Mouse (Mus musculus) right cerebral cortex, postnatal 10 days (tissue): ENCODE measurements around the gene Tbcel.
A peak's percentile ranks its signal among the peaks of the same experiment; 100 is the strongest.

ENCODE experiments used
- DNase-seq, 2 experiments: peaks; one replicate each; pipeline ENCODE4 v3.0.0; 2021; ENCODE audit warnings: low spot score in 2 of 2

Tbcel gene

DNA sequence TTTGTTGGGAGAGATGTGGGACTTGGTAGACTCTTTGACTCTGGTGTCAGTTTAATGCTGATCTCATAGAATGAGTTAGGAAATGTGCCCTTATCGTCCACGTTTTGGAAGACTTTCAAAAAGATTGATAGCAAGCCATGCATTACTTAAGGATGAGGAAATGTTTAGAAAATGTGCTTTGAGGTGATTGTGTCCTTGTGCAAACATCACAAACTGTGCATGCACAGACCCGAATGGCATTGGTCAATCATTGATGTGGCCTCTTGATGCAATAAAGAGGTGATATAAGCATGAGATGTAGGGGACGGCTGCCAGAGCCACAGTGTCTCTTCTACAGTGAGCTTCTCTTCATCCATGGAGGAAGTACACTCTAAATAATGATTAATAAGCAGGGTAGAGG is 20.7 kb downstream of the Tbcel start:
- DNase-seq: no peak

GRCm38 (mm10) chr9:42484667-42485066 is 22.9 kb downstream of the Tbcel start:
- DNase-seq: no peak

DNA sequence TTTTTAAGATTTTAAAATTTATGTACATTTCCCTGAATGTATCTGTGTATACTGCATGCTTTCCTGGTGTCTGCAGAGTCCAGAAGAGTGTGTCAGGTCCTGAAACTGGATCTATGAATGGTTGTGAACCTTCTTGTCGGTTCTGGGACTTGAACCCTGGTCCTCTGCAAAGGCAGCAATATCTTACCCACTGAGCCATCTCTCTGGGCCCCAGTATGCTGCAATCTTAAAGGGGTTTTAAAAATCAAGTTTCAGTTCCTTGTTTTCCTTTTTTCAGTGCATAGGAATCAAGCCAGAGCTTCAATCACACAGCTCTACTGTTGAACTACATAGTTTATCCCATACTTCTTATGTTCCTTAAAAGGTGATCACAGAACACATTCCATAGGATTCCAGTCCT is 24.7 kb downstream of the Tbcel start:
- no peak for DNase-seq

- DNase-seq: no peak
Observed at GRCm38 (mm10) chr9:42476166-42476565, 31.4 kb downstream of the Tbcel start.

DNA sequence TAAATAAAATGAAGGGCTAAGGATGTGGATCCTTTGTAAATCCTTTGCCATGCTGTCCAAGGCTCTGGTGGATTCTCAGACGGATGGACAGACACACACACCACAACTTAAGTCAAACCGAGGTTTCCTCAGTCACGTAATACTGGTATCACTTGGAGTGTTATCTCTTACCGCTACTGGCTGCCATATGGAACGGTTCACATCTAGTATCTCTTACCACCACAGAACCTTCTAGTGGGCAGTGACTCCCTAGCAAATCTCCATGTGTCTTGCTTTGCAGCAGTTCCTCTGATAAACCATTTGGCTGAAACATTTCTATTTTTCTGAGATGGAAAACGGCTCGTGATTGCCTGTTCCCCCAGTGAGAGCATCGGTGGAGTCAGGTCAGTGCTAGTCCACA is 33.4 kb downstream of the Tbcel start:
- peak in 1 of 2 experiments; percentile 8 for DNase-seq

DNA sequence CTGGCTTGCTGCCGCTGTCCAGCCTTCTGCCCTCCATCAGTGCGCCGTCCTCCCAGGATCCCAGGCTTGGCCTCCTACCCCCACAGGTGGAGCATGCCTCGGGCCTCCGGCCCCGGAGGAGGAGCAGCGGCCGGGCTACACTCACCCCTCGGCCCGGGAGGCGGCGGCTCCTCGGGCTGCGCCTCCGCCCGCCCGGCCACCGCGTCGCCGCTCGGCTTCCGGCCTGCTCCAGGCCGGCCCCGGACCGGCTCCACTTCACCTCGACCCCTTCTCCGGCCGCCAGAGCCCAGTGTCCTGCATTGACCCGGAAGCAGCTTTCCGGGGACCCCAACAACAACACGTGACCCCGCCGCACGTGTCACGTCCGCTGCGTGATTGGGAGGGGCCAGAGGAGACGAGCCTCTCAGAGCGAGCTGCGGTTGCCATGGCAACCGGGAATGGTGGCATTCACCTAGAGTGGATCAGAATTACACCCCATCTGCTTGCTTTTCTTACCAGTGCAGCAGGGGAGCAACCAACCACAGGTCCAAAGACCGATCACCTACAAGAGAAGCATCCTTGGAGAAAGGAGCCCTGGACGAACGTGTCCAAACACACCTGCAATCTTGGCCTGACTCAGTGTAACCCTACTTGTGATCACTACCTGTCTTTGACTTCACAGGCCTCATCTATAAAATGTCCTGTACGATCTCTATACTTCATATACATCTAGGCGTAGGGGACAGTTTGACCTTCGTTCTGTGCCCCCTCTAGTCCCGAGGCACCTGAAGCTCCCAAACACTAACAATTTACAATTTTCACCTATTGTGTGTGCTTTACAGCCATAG is 35.5 kb downstream of the Tbcel start:
- DNase-seq: peak; percentile 97 to 98

DNA sequence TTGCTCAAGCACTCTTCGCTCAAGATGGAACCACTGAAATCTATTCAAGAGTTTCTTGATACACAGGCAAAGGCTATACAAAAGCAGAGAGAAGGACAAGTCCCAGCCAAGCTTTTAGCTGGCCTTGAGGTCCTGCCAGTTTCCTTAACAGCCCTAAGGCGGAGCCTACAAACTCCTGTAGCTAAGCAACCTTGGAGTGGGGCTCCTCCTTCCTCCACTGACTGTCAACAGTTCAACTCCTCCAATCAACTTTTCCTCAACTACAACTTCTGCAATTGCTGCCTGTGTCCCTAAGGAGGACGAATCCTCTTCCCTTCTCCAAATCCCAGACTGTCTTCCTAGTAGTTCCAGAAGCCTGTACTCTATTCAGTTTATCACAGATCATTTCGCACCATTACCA is 36.4 kb downstream of the Tbcel start:
- DNase-seq: peak; percentile 61 to 68

- DNase-seq: no peak
Observed at GRCm38 (mm10) chr9:42469323-42469722, 38.3 kb downstream of the Tbcel start.

GRCm38 (mm10) chr9:42468360-42468759 is 39.2 kb downstream of the Tbcel start:
- DNase-seq: no peak

DNA sequence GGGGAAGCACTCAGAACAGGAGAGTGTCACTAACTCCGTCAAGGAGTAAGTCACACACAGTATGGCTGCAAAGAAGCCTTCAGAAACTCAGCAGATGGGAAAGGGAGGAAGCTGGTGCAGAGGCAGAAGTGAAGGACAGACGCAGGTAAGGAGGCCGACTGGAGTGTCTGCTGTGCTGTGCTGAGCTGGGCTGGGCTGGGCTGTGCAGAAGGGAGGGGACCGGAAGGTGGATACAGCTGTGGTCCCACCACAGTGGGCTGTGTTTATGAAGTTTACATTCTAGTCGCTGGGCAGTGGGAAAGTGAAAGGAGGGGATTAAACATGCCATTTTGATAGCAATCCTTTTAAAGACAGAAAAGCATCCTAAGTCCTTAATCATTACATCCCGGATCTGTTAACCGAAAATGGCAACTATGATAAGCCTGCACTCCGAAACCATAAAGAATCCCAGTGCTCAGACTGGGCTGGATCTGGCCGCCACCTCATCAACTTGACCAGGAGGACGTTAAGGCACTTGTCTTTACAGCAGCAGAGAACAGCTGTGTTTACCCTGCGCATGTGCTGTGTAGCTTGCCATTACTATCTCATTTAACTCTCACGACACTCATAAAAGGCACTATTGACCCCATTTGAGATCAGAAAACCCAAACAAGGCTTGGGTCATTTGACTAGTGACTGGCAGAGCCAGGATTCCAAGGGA is 40.3 kb downstream of the Tbcel start:
- no peak for DNase-seq

DNA sequence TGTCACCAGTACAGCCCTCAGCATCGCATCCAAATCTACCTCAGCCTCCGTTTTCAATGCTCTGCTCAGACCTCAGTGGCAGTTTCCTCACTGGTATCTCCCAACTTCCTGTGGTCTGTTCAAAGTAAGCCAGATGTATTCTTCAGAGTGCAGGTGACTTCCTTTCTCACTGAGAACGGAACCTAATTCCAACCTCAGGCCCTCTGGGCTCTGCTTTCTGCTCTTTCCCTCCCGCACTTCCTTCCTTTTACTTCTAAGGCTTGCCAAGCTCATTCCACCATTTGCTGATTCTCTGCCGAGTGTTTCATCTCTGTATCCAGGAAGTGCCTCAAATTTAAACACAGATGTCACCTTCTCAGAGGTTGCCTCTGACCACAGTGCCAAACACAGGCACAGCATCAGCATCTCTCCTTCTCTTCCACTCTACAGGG is 41.9 kb downstream of the Tbcel start:
- no peak for DNase-seq

DNA sequence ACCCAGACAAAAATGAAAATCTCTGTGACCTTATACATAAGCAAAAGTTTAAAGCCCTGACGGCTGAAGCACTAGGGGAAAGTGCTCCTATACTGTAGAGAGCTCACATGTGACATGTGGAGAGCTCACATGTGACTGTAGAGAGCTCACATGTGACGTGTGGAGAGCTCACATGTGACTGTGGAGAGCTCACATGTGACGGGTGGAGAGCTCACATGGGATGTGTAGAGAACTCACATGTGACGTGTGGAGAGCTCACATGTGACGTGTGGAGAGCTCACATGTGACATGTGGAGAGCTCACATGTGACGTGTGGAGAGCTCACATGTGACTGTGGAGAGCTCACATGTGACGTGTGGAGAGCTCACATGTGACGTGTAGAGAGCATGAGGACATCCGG is 43.4 kb downstream of the Tbcel start:
- DNase-seq: no peak

- DNase-seq: no peak
Observed at GRCm38 (mm10) chr9:42463220-42463989, 44.2 kb downstream of the Tbcel start.

DNA sequence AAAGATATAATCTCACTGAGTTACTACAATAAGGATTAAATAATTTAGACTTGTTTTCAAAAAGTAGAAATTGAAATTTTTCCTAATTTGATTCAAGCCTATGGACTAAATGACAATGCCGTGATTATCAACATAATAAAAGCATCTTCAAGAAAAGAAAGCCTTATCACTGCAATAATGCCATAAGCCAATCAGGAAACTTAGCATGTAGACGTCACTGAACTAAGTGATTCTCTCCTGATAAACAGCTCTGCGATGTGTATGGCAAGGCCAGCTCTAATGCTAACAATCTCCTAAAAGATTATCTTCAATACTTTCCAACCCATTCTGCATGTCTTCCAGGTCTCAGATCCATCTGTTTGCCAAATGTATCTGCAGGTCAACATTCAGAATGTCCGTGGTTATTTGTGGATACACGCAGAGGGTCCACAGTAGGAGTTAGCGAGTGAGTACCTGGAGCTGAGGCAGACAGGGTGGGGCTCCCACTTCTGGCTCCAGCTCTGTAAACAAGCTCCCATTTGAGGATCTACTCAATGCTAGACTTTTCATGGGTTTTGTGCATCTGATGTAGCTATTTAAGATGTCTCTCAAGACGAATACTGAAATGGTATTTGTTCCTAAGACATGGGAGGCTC is 44.9 kb downstream of the Tbcel start:
- DNase-seq: no peak

DNA sequence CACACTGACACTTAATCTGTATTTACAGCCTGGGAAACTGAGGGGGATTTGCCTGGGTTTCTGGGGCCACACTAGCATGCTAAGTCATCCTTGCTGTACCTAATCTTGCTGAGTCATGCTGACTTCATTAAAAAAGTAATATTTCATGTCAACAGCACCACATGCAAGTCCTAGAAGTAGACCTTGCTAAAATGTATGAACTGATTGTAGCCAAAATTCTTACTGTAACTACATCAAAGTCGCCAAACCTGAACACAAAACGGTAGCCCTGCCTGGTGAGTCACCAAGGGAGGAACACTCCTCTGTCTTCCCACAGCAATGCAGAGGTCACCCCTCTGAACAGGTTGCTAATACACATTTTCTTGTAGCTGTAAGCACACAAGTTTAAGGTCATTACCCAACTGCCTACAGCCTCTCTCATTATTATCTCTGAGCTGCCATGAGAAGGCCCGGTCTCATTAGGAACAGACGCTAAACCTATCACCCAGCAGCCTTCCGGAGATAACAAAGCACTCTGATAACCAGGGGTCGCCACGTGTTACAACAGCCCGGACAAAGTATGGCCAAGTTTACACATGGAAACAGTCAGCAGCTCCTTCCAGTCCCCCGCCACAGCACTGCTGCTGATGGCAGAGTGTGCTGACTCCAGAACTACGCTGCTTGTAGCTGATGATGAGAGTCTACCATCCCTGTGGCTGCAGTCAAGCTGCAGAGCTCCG is 46.1 kb downstream of the Tbcel start:
- no peak for DNase-seq

DNA sequence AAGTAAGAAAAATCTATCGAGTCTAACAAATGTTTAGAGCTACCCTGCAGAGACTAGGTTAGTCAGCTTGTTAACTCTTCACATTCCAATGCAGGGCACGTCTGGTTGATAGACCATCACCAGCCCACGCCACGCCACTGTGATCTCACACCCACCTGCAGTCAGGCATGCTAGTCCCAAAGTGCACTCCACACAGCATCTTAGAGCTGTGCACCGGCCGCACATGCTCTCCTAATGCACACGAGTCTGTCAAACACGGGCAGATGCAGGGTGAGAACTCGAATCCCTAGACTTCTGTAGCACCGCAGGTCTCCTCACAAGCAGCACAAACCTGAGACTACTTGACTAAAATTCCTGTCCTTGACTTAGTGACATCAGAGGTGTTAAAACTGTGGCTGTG is 47.3 kb downstream of the Tbcel start:
- DNase-seq: no peak

DNA sequence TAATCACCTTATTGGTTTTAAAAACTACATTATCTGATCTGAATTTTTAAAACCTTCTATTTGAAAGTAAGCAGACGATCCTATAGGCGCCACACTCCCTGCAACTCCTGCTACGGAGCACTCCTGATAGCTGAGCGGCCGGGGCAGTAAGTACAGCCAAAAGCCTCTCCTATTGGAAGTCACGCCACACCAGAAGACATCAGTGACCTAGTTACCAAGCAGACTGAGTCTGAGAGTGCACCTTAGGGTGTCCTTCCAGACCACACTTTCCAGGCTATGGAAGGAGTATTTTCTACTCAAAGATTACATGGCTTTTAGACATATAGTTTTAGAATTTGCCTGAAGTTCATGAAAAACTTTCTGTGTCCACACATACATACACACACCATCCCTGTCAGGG is 47.9 kb downstream of the Tbcel start:
- DNase-seq: no peak

- no peak for DNase-seq
Observed at GRCm38 (mm10) chr9:42458741-42459515, 48.7 kb downstream of the Tbcel start.

DNA sequence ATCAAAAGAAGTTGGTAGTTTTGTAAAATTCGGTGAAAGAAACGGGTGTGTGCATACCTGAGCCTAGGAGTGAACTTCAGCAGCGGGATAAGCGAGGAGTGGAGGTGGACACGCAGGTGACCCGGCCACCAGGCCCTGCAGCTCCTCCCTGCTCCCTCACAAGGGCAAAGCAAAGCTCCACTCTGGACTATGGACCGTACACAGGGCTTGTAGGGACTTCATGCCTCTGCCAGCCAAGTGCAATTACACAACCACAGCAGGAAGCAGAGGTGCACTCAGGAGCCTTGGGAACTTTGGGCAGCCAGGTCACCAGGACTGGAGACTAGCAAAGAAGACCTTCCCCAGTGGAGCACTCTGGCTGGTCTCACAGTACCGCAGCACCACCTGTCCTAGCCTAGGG is 50.1 kb downstream of the Tbcel start:
- no peak for DNase-seq

- DNase-seq: no peak
Observed at GRCm38 (mm10) chr9:42454364-42454763, 53.2 kb downstream of the Tbcel start.

DNA sequence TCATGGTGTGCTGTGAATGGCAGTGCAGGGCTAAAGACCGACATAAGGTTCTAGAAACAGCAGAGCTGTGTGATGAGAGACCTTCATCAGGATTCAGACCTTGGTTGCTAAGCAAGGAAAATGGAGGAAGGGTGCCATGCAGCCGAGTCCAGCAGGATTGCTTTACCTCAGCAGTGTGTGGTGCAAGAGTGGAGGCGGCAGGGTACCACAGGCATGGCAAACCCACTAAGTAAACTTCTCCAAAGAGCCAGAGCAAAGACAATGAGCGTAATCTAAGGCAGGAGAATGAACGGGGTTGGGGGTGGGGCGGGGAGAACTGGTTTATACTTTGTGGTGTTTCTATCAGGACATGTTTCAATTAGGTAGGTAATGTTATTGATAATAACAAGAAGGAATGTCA is 58.6 kb downstream of the Tbcel start:
- DNase-seq: no peak
